In the genomic region with DNA sequence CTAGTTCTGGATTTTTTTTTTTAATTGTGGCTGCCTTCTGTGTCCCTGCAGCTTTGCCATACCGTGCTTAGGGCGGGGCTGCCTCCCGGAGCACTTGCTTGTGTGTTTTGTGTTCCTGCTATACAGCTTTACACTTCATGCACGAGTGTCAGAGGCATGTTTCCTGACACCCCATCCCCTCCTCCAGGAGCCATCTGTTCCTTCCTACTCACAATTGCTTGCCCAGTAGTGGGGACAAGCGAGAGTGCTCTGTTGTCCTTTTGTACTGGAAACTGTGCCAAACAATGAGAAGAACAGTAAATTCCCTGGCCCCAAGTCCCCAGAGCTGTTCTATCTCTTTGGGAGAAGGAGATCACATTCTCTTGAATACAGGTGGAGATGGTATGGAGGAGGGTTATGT, we compare ENCODE assay signal across 18 mouse cellular contexts. TPM values are rescaled to one million over a fixed set of nuclear protein-coding genes. Genes with fewer than 3 reads are reported as not detected.
DNase-seq lines count a peak whose midpoint lies in the region; ATAC-seq and TF ChIP-seq lines count a peak whose summit lies in the region.
"Had no signal": no experiment of that assay in that cellular context is flagged by ENCODE, and none has a peak within 500 bp of the region (broad histone marks: within the 10 kb centered on the region; RNA-seq: fewer than 3 reads in every experiment).

No protein-coding gene starts in this region.

- TF ChIP-seq POLR2A in brain, embryonic 14.5 days (IDR thresholded peaks at IDR 0.05; ENCODE audit: borderline replicate concordance, extremely low read depth, insufficient read depth, insufficient read length, poor library complexity, severe bottlenecking) = no peak
- peak; percentile 30; the same call in 1 of the 2 replicates for TF ChIP-seq POLR2A in cerebellum, adult 2 months (IDR thresholded peaks at IDR 0.05; ENCODE audit: borderline replicate concordance, insufficient read depth, low read length)

- WGBS in hindbrain, embryonic 11.5 days = 60% methylated on average over 5 of the region's 5 CpGs
- 53% methylated on average over 5 of the region's 5 CpGs for WGBS in hindbrain, embryonic 16.5 days
- WGBS in cerebellum, adult 2 months = 8% methylated on average over 5 of the region's 5 CpGs

- no peak overlapping the region for H3K27ac ChIP-seq in hindbrain, embryonic 11.5 days (ENCODE audit: low read depth, low read length)
- no peak overlapping the region for H3K27ac ChIP-seq in hindbrain, embryonic 16.5 days (ENCODE audit: low read depth, low read length)
- peak overlapping the region; percentile 90 for H3K27ac ChIP-seq in cerebellum, adult 2 months (ENCODE audit: insufficient read depth, low read length)
- H3K27ac ChIP-seq in layer of hippocampus, adult 2 months = no peak overlapping the region
- H3K27ac ChIP-seq: embryonic facial prominence, embryonic 10.5 days; limb, embryonic 13.5 days had no signal

- no peak for ATAC-seq in hindbrain, embryonic 11.5 days (ENCODE audit: low FRiP score)
- no peak for ATAC-seq in hindbrain, embryonic 16.5 days
- ATAC-seq: CD4-positive, CD25-positive, alpha-beta regulatory T cell, adult 4 months; intestine, postnatal 0 days; midbrain, embryonic 16.5 days had no signal

- peak; percentile 1 for DNase-seq in hindbrain, embryonic 11.5 days (ENCODE audit: low spot score)
- DNase-seq in brain, embryonic 14.5 days (ENCODE audit: low read depth) = peak; percentile 62
- DNase-seq in cerebellum, adult 2 months = peak; percentile 71 to 89
- DNase-seq in layer of hippocampus, adult 2 months (ENCODE audit: low spot score in 2 of 2) = peak; percentile 24 to 42
- no peak for DNase-seq in gastrocnemius, postnatal 10 days
- DNase-seq in adrenal gland, postnatal 14 days = no peak
- no peak for DNase-seq in neural tube, embryonic 10.5 days (ENCODE audit: extremely low spot score, low spot score)
- DNase-seq: kidney, postnatal 25 days; lung, adult 18-20 months had no signal

- no peaks in the 10 kb centered on the region for H3K36me3 ChIP-seq in hindbrain, embryonic 11.5 days (ENCODE audit: control insufficient read depth, insufficient read depth, low read length)
- no peaks in the 10 kb centered on the region for H3K36me3 ChIP-seq in hindbrain, embryonic 16.5 days (ENCODE audit: control insufficient read depth, insufficient read depth, low read length)
- H3K36me3 ChIP-seq: embryonic facial prominence, embryonic 10.5 days; limb, embryonic 13.5 days had no signal

- no peak overlapping the region for H3K4me2 ChIP-seq in hindbrain, embryonic 11.5 days (replicated peaks; ENCODE audit: low read depth, low read length)
- H3K4me2 ChIP-seq in hindbrain, embryonic 16.5 days (ENCODE audit: low read length) = no peak overlapping the region
- H3K4me2 ChIP-seq: limb, embryonic 13.5 days had no signal

- H3K9ac ChIP-seq in hindbrain, embryonic 11.5 days (ENCODE audit: low read depth, low read length) = no peak overlapping the region
- H3K9ac ChIP-seq in hindbrain, embryonic 16.5 days (ENCODE audit: low read depth, low read length) = no peak overlapping the region
- H3K9ac ChIP-seq: limb, embryonic 13.5 days had no signal

- no peak for TF ChIP-seq CTCF in brain, embryonic 14.5 days (IDR thresholded peaks at IDR 0.05; ENCODE audit: borderline replicate concordance, extremely low read depth, insufficient read depth, insufficient read length)
- TF ChIP-seq CTCF in cerebellum, adult 2 months (IDR thresholded peaks at IDR 0.05; ENCODE audit: borderline replicate concordance, insufficient read depth, low read depth, low read length) = no peak
- TF ChIP-seq CTCF in layer of hippocampus, adult 2 months (conservative IDR thresholded peaks at IDR 0.05) = no peak

- no peaks in the 10 kb centered on the region for H3K9me3 ChIP-seq in hindbrain, embryonic 11.5 days (ENCODE audit: control insufficient read depth, low read length)
- no peaks in the 10 kb centered on the region for H3K9me3 ChIP-seq in hindbrain, embryonic 16.5 days (ENCODE audit: control insufficient read depth, low read length)

- no peaks in the 10 kb centered on the region for H3K4me1 ChIP-seq in hindbrain, embryonic 11.5 days (replicated peaks; ENCODE audit: control insufficient read depth, insufficient read depth, low read length)
- no peaks in the 10 kb centered on the region for H3K4me1 ChIP-seq in hindbrain, embryonic 16.5 days (ENCODE audit: control insufficient read depth, insufficient read depth, low read depth, low read length)
- peaks cover 12% of the 10 kb centered on the region; the same call in 1 of the 2 replicates for H3K4me1 ChIP-seq in cerebellum, adult 2 months (ENCODE audit: control insufficient read depth, insufficient read depth, low read length)
- H3K4me1 ChIP-seq: embryonic facial prominence, embryonic 10.5 days; limb, embryonic 13.5 days had no signal

- H3K27me3 ChIP-seq in hindbrain, embryonic 11.5 days (ENCODE audit: control insufficient read depth, insufficient read depth, low read length) = no peaks in the 10 kb centered on the region
- no peaks in the 10 kb centered on the region for H3K27me3 ChIP-seq in hindbrain, embryonic 16.5 days (replicated peaks; ENCODE audit: control insufficient read depth, insufficient read depth, low read length)
- H3K27me3 ChIP-seq in cerebellum, adult 2 months (ENCODE audit: control insufficient read depth, insufficient read depth, low read length) = no peaks in the 10 kb centered on the region
- H3K27me3 ChIP-seq: limb, embryonic 13.5 days had no signal

- no peak overlapping the region for H3K4me3 ChIP-seq in hindbrain, embryonic 11.5 days (ENCODE audit: low read depth, low read length)
- no peak overlapping the region for H3K4me3 ChIP-seq in hindbrain, embryonic 16.5 days (ENCODE audit: low read length)
- no peak overlapping the region for H3K4me3 ChIP-seq in cerebellum, adult 2 months (replicated peaks; ENCODE audit: insufficient read depth, low read depth, low read length)
- no peak overlapping the region for H3K4me3 ChIP-seq in layer of hippocampus, adult 2 months
- H3K4me3 ChIP-seq: embryonic facial prominence, embryonic 10.5 days; limb, embryonic 13.5 days had no signal

RNA-seq across cellular contexts. Expression of gene Csf2, which starts 53.5 kb away (rescaled TPM):
- not detected in 2 replicates for polyA plus RNA-seq in hindbrain, embryonic 11.5 days (2014; fragmentation: Nextera tagmentation; extraction: Ambion mirVana)
- polyA plus RNA-seq in hindbrain, embryonic 16.5 days (2015; fragmentation: Nextera tagmentation; extraction: Ambion mirVana) = not detected in 2 replicates
- not detected in 2 replicates for polyA plus RNA-seq in brain, embryonic 14.5 days (2012; rRNA removed)
- polyA plus RNA-seq in cerebellum, adult 2 months (2012; rRNA removed) = not detected in 2 replicates
- not detected for total RNA-seq in layer of hippocampus, adult 2 months (2021)
- not detected for total RNA-seq in gastrocnemius, postnatal 10 days (2021)
- total RNA-seq in adrenal gland, postnatal 14 days (2021) = not detected in 2 replicates
- total RNA-seq: granulocyte monocyte progenitor cell, adult 5-6 weeks had no signal
- polyA plus RNA-seq: embryonic facial prominence, embryonic 10.5 days; heart, postnatal 0 days; limb, embryonic 13.5 days; midbrain, embryonic 16.5 days; neural tube, embryonic 14.5 days had no signal

Comparison
In these comparisons a context has a peak if more than half of its experiments do, and no peak if none do; other contexts are left out.
1. DNase-seq: peak in hindbrain, embryonic 11.5 days (single experiment), brain, embryonic 14.5 days (single experiment), cerebellum, adult 2 months (2 of 2) and layer of hippocampus, adult 2 months (2 of 2); none in gastrocnemius, postnatal 10 days (single experiment), adrenal gland, postnatal 14 days (single experiment) and neural tube, embryonic 10.5 days (single experiment).